Mouse (Mus musculus): ENCODE measurements around the gene Pomt1. TPM values are rescaled to one million over a fixed set of nuclear protein-coding genes. Genes with fewer than 3 reads are reported as not detected.
A peak's percentile ranks its signal among the peaks of the same experiment; 100 is the strongest.

Gene Pomt1
- polyA plus RNA-seq, 1 experiment from 2014 or later, result 24.4 TPM

- Histone ChIP-seq H3K9me3 (ENCODE audit: control insufficient read depth, low read length) (no peaks in the 10 kb centered on the region), H3K27me3 (ENCODE audit: control insufficient read depth, insufficient read depth, low read length) (no peaks in the 10 kb centered on the region), H3K4me3 (ENCODE audit: low read length) (no peak overlapping the region), H3K4me2 (replicated peaks; ENCODE audit: low read depth, low read length) (no peak overlapping the region), H3K9ac (ENCODE audit: low read depth, low read length) (no peak overlapping the region), H3K36me3 (ENCODE audit: control insufficient read depth, insufficient read depth, low read length) (peaks cover 100% of the 10 kb centered on the region), H3K27ac (ENCODE audit: low read depth, low read length) (no peak overlapping the region), H3K4me1 (ENCODE audit: control insufficient read depth, insufficient read depth, low read length) (no peaks in the 10 kb centered on the region)
- 88% methylated on average over 11 of the region's 11 CpGs for WGBS
- ATAC-seq (ENCODE audit: low FRiP score, low TSS enrichment), result no peak
Observed at GRCm38 (mm10) chr2:32218541-32219334, 17.7 kb upstream of the Pomt1 start.

DNA sequence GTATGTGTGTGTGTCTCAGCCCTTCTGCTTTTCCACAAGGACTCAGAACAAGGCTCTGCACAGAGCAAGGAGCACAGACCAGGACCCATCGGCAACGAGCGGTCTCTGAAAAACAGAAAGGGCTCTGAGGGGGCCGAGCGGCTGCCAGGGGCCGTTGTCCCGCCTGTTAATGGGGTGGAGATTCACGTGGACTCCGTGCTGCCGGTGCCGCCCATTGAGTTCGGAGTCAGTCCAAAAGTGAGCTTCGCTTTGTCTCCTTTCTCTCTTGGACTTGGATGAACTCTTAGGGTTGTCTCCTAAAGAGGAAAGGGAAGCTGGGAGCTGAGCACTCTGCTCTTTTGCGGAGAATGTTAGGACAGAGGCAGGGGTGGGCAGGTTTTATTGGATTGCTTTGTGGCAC, 16.9 kb upstream of the Pomt1 start:
- 94% methylated on average over 14 of the region's 14 CpGs for WGBS

GRCm38 (mm10) chr2:32220021-32220420, 16.4 kb upstream of the Pomt1 start:
- Histone ChIP-seq H3K9ac (ENCODE audit: low read depth, low read length) (no peak overlapping the region), H3K4me1 (ENCODE audit: control insufficient read depth, insufficient read depth, low read length) (no peaks in the 10 kb centered on the region), H3K36me3 (ENCODE audit: control insufficient read depth, insufficient read depth, low read length) (peaks cover 99% of the 10 kb centered on the region), H3K4me2 (replicated peaks; ENCODE audit: low read depth, low read length) (no peak overlapping the region), H3K27ac (ENCODE audit: low read depth, low read length) (no peak overlapping the region), H3K27me3 (ENCODE audit: control insufficient read depth, insufficient read depth, low read length) (no peaks in the 10 kb centered on the region), H3K9me3 (ENCODE audit: control insufficient read depth, low read length) (no peaks in the 10 kb centered on the region), H3K4me3 (ENCODE audit: low read length) (no peak overlapping the region)
- ATAC-seq (ENCODE audit: low FRiP score, low TSS enrichment), result no peak
- WGBS, result 87% methylated on average over 6 of the region's 6 CpGs

More for the DNA sequence above, 16.9 kb upstream of the Pomt1 start:
- no peaks in the 10 kb centered on the region for H3K27me3 ChIP-seq (ENCODE audit: control insufficient read depth, insufficient read depth, low read length)
- no peak overlapping the region for H3K4me2 ChIP-seq (replicated peaks; ENCODE audit: low read depth, low read length)
- no peak overlapping the region for H3K4me3 ChIP-seq (ENCODE audit: low read length)
- H3K36me3 ChIP-seq (ENCODE audit: control insufficient read depth, insufficient read depth, low read length), result peaks cover 100% of the 10 kb centered on the region
- H3K27ac ChIP-seq (ENCODE audit: low read depth, low read length), result no peak overlapping the region
- H3K9ac ChIP-seq (ENCODE audit: low read depth, low read length), result no peak overlapping the region
- no peaks in the 10 kb centered on the region for H3K4me1 ChIP-seq (ENCODE audit: control insufficient read depth, insufficient read depth, low read length)
- H3K9me3 ChIP-seq (ENCODE audit: control insufficient read depth, low read length), result no peaks in the 10 kb centered on the region
- no peak for ATAC-seq (ENCODE audit: low FRiP score, low TSS enrichment)

GRCm38 (mm10) chr2:32220969-32221368, 15.4 kb upstream of the Pomt1 start:
- no peak for ATAC-seq (ENCODE audit: low FRiP score, low TSS enrichment)
- Histone ChIP-seq H3K4me3 (ENCODE audit: low read length) (no peak overlapping the region), H3K36me3 (ENCODE audit: control insufficient read depth, insufficient read depth, low read length) (peaks cover 99% of the 10 kb centered on the region), H3K9ac (ENCODE audit: low read depth, low read length) (no peak overlapping the region), H3K9me3 (ENCODE audit: control insufficient read depth, low read length) (no peaks in the 10 kb centered on the region), H3K4me1 (ENCODE audit: control insufficient read depth, insufficient read depth, low read length) (no peaks in the 10 kb centered on the region), H3K4me2 (replicated peaks; ENCODE audit: low read depth, low read length) (no peak overlapping the region), H3K27me3 (ENCODE audit: control insufficient read depth, insufficient read depth, low read length) (no peaks in the 10 kb centered on the region), H3K27ac (ENCODE audit: low read depth, low read length) (no peak overlapping the region)
- 95% methylated on average over 10 of the region's 10 CpGs for WGBS

GRCm38 (mm10) chr2:32221577-32221976, 14.8 kb upstream of the Pomt1 start:
- H3K4me3 ChIP-seq (ENCODE audit: low read length), result no peak overlapping the region

DNA sequence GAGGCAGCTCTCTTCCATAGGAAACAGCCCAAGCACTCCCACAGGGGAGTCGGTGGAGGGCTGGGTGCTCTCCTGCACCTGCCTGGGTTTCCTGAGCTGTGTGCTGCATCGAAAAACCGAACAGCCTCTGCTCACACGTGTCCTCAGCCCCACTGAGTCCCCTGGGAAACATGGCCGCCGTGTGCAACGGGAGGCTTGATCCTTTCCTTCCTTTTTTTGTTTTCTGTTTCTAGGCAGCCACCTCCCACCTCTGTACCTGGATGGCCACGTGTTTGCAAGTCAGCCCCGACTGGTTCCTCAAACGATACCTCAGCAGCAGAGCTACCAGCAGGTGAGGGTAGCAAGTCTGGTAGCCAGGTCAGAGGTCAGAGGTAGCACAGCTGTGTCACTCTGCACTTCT, 14.3 kb upstream of the Pomt1 start:
- no peak for ATAC-seq (ENCODE audit: low FRiP score, low TSS enrichment)
- WGBS, result 83% methylated on average over 10 of the region's 10 CpGs

More at GRCm38 (mm10) chr2:32221577-32221976, 14.8 kb upstream of the Pomt1 start:
- no peaks in the 10 kb centered on the region for H3K9me3 ChIP-seq (ENCODE audit: control insufficient read depth, low read length)
- H3K4me2 ChIP-seq (replicated peaks; ENCODE audit: low read depth, low read length), result no peak overlapping the region
- H3K36me3 ChIP-seq (ENCODE audit: control insufficient read depth, insufficient read depth, low read length), result peaks cover 99% of the 10 kb centered on the region
- WGBS, result 87% methylated on average over 7 of the region's 7 CpGs
- no peaks in the 10 kb centered on the region for H3K4me1 ChIP-seq (ENCODE audit: control insufficient read depth, insufficient read depth, low read length)
- ATAC-seq (ENCODE audit: low FRiP score, low TSS enrichment), result no peak
- H3K27ac ChIP-seq (ENCODE audit: low read depth, low read length), result no peak overlapping the region
- H3K9ac ChIP-seq (ENCODE audit: low read depth, low read length), result no peak overlapping the region
- no peaks in the 10 kb centered on the region for H3K27me3 ChIP-seq (ENCODE audit: control insufficient read depth, insufficient read depth, low read length)

DNA sequence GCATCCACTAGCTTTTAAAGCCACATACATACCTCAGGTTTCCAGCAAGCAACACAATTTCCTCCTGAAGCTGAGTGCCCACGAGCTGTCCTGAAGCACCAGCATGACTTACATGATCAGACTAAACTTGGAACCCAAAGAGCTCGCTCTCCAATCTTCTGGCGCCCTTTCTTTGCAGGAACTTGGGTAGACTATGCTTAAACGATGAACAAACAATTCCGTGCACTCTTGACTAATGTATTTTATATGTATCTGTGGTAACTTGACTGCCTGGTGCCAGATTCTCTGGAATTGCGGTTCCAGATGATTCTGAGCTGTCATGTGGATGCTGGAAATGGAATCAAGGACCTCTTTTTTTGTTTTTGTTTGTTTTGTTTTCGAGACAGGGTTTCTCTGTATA, 957 bp upstream of the Pomt1 start:
- Histone ChIP-seq H3K36me3 (ENCODE audit: control insufficient read depth, insufficient read depth, low read length) (peaks cover 41% of the 10 kb centered on the region), H3K27me3 (ENCODE audit: control insufficient read depth, insufficient read depth, low read length) (no peaks in the 10 kb centered on the region), H3K9me3 (ENCODE audit: control insufficient read depth, low read length) (no peaks in the 10 kb centered on the region), H3K4me2 (replicated peaks; ENCODE audit: low read depth, low read length) (peak overlapping the region; percentile 84), H3K27ac (ENCODE audit: low read depth, low read length) (peak overlapping the region; percentile 91), H3K4me3 (ENCODE audit: low read length) (peak overlapping the region; percentile 78), H3K4me1 (ENCODE audit: control insufficient read depth, insufficient read depth, low read length) (peaks cover 13% of the 10 kb centered on the region), H3K9ac (ENCODE audit: low read depth, low read length) (peak overlapping the region; percentile 77)
- WGBS, result 32% methylated on average over 7 of the region's 7 CpGs
- ATAC-seq (ENCODE audit: low FRiP score, low TSS enrichment), result no peak

More for the DNA sequence above, 14.3 kb upstream of the Pomt1 start:
- Histone ChIP-seq H3K4me1 (ENCODE audit: control insufficient read depth, insufficient read depth, low read length) (no peaks in the 10 kb centered on the region), H3K9me3 (ENCODE audit: control insufficient read depth, low read length) (no peaks in the 10 kb centered on the region), H3K27me3 (ENCODE audit: control insufficient read depth, insufficient read depth, low read length) (no peaks in the 10 kb centered on the region), H3K4me2 (replicated peaks; ENCODE audit: low read depth, low read length) (no peak overlapping the region), H3K4me3 (ENCODE audit: low read length) (no peak overlapping the region), H3K27ac (ENCODE audit: low read depth, low read length) (no peak overlapping the region), H3K36me3 (ENCODE audit: control insufficient read depth, insufficient read depth, low read length) (peaks cover 99% of the 10 kb centered on the region), H3K9ac (ENCODE audit: low read depth, low read length) (no peak overlapping the region)

DNA sequence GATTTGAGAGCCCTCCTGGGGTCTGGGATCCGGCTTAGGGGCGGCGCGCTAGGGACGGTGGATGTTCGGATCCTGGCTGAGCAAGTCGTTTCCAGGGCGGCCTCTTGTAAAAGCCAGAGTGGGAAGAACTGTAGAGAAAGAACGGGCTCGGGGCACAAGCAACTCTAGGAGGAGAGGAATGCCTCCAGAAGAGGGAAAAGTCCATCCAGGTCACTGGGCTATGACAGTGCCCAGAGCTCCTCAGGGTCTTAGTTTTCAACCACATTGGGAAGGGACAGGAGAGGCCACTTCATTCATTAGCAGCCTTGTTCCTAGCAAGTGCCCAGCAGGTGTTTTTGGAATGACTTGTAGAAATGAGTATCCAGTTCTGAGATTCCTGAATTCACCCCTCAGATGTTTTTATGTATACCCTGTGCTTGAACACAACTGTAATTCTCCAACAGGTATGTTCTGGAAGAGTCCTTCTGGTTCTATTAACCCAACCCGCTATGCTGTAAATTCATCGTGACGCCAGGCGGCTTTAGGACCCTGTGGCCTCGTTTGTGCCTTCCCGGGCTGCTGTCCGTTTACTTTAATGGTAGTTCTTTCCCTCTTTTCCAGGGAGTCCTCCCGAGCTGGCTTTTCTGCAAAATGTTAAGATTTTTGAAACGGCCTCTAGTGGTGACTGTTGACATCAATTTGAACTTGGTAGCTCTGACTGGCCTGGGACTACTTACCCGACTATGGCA, 534 bp downstream of the Pomt1 start:
- Histone ChIP-seq H3K4me1 (ENCODE audit: control insufficient read depth, insufficient read depth, low read length) (peaks cover 13% of the 10 kb centered on the region), H3K4me2 (replicated peaks; ENCODE audit: low read depth, low read length) (peak overlapping the region; percentile 84), H3K27me3 (ENCODE audit: control insufficient read depth, insufficient read depth, low read length) (no peaks in the 10 kb centered on the region), H3K4me3 (ENCODE audit: low read length) (peak overlapping the region; percentile 78), H3K9me3 (ENCODE audit: control insufficient read depth, low read length) (no peaks in the 10 kb centered on the region), H3K27ac (ENCODE audit: low read depth, low read length) (peak overlapping the region; percentile 91), H3K36me3 (ENCODE audit: control insufficient read depth, insufficient read depth, low read length) (peaks cover 26% of the 10 kb centered on the region), H3K9ac (ENCODE audit: low read depth, low read length) (peak overlapping the region; percentile 77)
- ATAC-seq (ENCODE audit: low FRiP score, low TSS enrichment), result peak; percentile 30
- 0% methylated on average over 20 of the region's 20 CpGs for WGBS

DNA sequence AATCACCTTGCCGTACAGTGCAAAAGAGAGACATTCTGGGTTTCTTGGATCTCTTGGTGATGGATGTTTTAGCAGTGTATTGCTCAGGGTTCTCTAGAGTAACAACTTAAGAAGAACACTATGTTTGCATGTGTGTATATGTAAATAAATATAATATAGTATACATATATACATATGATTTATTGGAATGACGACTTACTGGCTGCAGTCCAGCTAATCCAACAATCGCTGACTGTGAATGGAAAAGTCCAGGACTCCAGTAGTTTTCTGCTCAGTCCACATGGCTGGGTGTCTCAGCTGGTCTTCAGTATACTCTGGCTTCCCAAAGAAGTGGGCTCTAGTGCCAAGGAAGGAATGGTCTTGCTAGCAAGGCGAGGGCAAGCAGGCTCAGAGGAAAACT, 1.2 kb downstream of the Pomt1 start:
- peak overlapping the region; percentile 78 for H3K4me3 ChIP-seq (ENCODE audit: low read length)
- no peaks in the 10 kb centered on the region for H3K27me3 ChIP-seq (ENCODE audit: control insufficient read depth, insufficient read depth, low read length)
- H3K4me2 ChIP-seq (replicated peaks; ENCODE audit: low read depth, low read length), result peak overlapping the region; percentile 84
- peaks cover 13% of the 10 kb centered on the region for H3K4me1 ChIP-seq (ENCODE audit: control insufficient read depth, insufficient read depth, low read length)
- H3K27ac ChIP-seq (ENCODE audit: low read depth, low read length), result no peak overlapping the region; the same call in 1 of the 2 replicates
- no peaks in the 10 kb centered on the region for H3K9me3 ChIP-seq (ENCODE audit: control insufficient read depth, low read length)
- peak overlapping the region; percentile 77; the same call in 1 of the 2 replicates for H3K9ac ChIP-seq (ENCODE audit: low read depth, low read length)
- H3K36me3 ChIP-seq (ENCODE audit: control insufficient read depth, insufficient read depth, low read length), result peaks cover 19% of the 10 kb centered on the region
- no peak for ATAC-seq (ENCODE audit: low FRiP score, low TSS enrichment)
- 34% methylated on average over 4 of the region's 4 CpGs for WGBS

Measured in kidney, embryonic 14.5 days (tissue).